Mouse (Mus musculus): ENCODE data around the gene Spem2. TPM values are rescaled to one million over a fixed set of nuclear protein-coding genes. Genes with fewer than 3 reads are reported as not detected.

Gene Spem2
- total RNA-seq, 1 experiment from 2014 or later = not detected

GRCm38 (mm10) chr11:69776488-69776887, 41.8 kb downstream of the Spem2 start:
- no peak for ATAC-seq (replicated peaks; ENCODE audit: insufficient number of reproducible peaks, low FRiP score, low TSS enrichment, poor library complexity, severe bottlenecking)

GRCm38 (mm10) chr11:69775716-69776115, 42.5 kb downstream of the Spem2 start:
- ATAC-seq (replicated peaks; ENCODE audit: insufficient number of reproducible peaks, low FRiP score, low TSS enrichment, poor library complexity, severe bottlenecking) = no peak

- ATAC-seq (replicated peaks; ENCODE audit: insufficient number of reproducible peaks, low FRiP score, low TSS enrichment, poor library complexity, severe bottlenecking) = no peak
Observed at GRCm38 (mm10) chr11:69774961-69775360, 43.3 kb downstream of the Spem2 start.

GRCm38 (mm10) chr11:69767625-69767909, 50.7 kb downstream of the Spem2 start:
- ATAC-seq (replicated peaks; ENCODE audit: insufficient number of reproducible peaks, low FRiP score, low TSS enrichment, poor library complexity, severe bottlenecking) = no peak

GRCm38 (mm10) chr11:69766872-69767624, 51.2 kb downstream of the Spem2 start:
- ATAC-seq (replicated peaks; ENCODE audit: insufficient number of reproducible peaks, low FRiP score, low TSS enrichment, poor library complexity, severe bottlenecking) = no peak

Other genes starting within 250 kb of the Spem2 start
- gene Wrap53, start 238.2 kb downstream of the Spem2 start, total RNA-seq (2017) = 2.8 to 9.4 TPM (median 3.8 TPM) in 3 replicates
- gene Trp53, start 238.1 kb downstream of the Spem2 start, total RNA-seq (2017) = 11.9 to 26.9 TPM (median 24.5 TPM) in 3 replicates
- not detected in 3 replicates for gene Atp1b2, start 212.5 kb downstream of the Spem2 start, total RNA-seq (2017)
- not detected in 3 replicates for gene Shbg, start 200.6 kb downstream of the Spem2 start, total RNA-seq (2017)
- gene Sat2, start 196.4 kb downstream of the Spem2 start, total RNA-seq (2017) = 0.67 TPM in 1 of 3 replicates, not detected in the others
- 64.6 to 83.5 TPM (median 67.9 TPM) in 3 replicates for gene Fxr2, start 185.5 kb downstream of the Spem2 start, total RNA-seq (2017)
- gene Sox15, start 163.2 kb downstream of the Spem2 start, total RNA-seq (2017) = 4.1 to 8.2 TPM in 2 of 3 replicates, not detected in the other
- gene Mpdu1, start 155.8 kb downstream of the Spem2 start, total RNA-seq (2017) = 32.9 to 56.3 TPM (median 49.2 TPM) in 3 replicates
- gene Cd68, start 152.3 kb downstream of the Spem2 start, total RNA-seq (2017) = 203 to 221 TPM (median 207 TPM) in 3 replicates
- 597 to 694 TPM (median 633 TPM) in 3 replicates for gene Eif4a1, start 146.0 kb downstream of the Spem2 start, total RNA-seq (2017)
- gene Senp3, start 136.4 kb downstream of the Spem2 start, total RNA-seq (2017) = 67.5 to 144 TPM (median 118 TPM) in 3 replicates
- 40.3 to 90.5 TPM (median 78.8 TPM) in 3 replicates for gene Tnfsf13, start 132.7 kb downstream of the Spem2 start, total RNA-seq (2017)
- gene Tnfsf12, start 122.6 kb downstream of the Spem2 start, total RNA-seq (2017) = 2.5 to 23.1 TPM (median 10.7 TPM) in 3 replicates
- 23.9 to 50.5 TPM (median 24.3 TPM) in 3 replicates for gene Tnfsfm13, start 122.4 kb downstream of the Spem2 start, total RNA-seq (2017)
- 21.5 to 120 TPM (median 48.7 TPM) in 3 replicates for gene Polr2a, start 59.8 kb downstream of the Spem2 start, total RNA-seq (2017)
- not detected in 3 replicates for gene Slc35g3, start 56.5 kb downstream of the Spem2 start, total RNA-seq (2017)
- gene Zbtb4, start 52.6 kb downstream of the Spem2 start, total RNA-seq (2017) = 6.6 to 23.7 TPM (median 7.7 TPM) in 3 replicates
- gene Chrnb1, start 22.5 kb downstream of the Spem2 start, total RNA-seq (2017) = 2.3 to 5.8 TPM (median 2.7 TPM) in 3 replicates
- gene Fgf11, start 16.6 kb downstream of the Spem2 start, total RNA-seq (2017) = 0.64 TPM in 1 of 3 replicates, not detected in the others
- gene Tmem102, start 12.8 kb downstream of the Spem2 start, total RNA-seq (2017) = not detected in 3 replicates
- gene Gm39566, start 3.2 kb downstream of the Spem2 start, total RNA-seq (2017) = not detected in 3 replicates
- not detected in 3 replicates for gene Spem1, start 3.7 kb upstream of the Spem2 start, total RNA-seq (2017)
- gene Nlgn2, start 19.3 kb upstream of the Spem2 start, total RNA-seq (2017) = 0.10 to 0.29 TPM (median 0.11 TPM) in 3 replicates
- 35.3 to 85.7 TPM (median 75.7 TPM) in 3 replicates for gene Tmem256, start 20.0 kb upstream of the Spem2 start, total RNA-seq (2017)
- 0.53 to 3.8 TPM (median 2.8 TPM) in 3 replicates for gene Plscr3, start 27.9 kb upstream of the Spem2 start, total RNA-seq (2017)
- not detected in 3 replicates for gene Tnk1, start 40.3 kb upstream of the Spem2 start, total RNA-seq (2017)
- gene Tmem95, start 59.6 kb upstream of the Spem2 start, total RNA-seq (2017) = not detected in 3 replicates
- gene Kctd11, start 62.9 kb upstream of the Spem2 start, total RNA-seq (2017) = 1.6 to 9.9 TPM (median 2.5 TPM) in 3 replicates
- gene Acap1, start 77.1 kb upstream of the Spem2 start, total RNA-seq (2017) = 83.6 to 201 TPM (median 84.0 TPM) in 3 replicates
- gene 2810408A11Rik, start 82.5 kb upstream of the Spem2 start, total RNA-seq (2017) = 0.87 TPM in 1 of 3 replicates, not detected in the others
- 16.1 to 57.8 TPM (median 24.6 TPM) in 3 replicates for gene Neurl4, start 82.6 kb upstream of the Spem2 start, total RNA-seq (2017)
- gene Gps2, start 95.4 kb upstream of the Spem2 start, total RNA-seq (2017) = 85.4 to 110 TPM (median 101 TPM) in 3 replicates
- 255 to 299 TPM (median 276 TPM) in 3 replicates for gene Eif5a, start 103.5 kb upstream of the Spem2 start, total RNA-seq (2017)
- gene Ybx2, start 117.3 kb upstream of the Spem2 start, total RNA-seq (2017) = not detected in 3 replicates
- not detected in 3 replicates for gene Slc2a4, start 129.7 kb upstream of the Spem2 start, total RNA-seq (2017)
- gene Cldn7, start 146.3 kb upstream of the Spem2 start, total RNA-seq (2017) = not detected in 3 replicates
- 19.4 to 30.8 TPM (median 23.6 TPM) in 3 replicates for gene Ctdnep1, start 162.7 kb upstream of the Spem2 start, total RNA-seq (2017)
- 29.0 to 43.7 TPM (median 33.9 TPM) in 3 replicates for gene Elp5, start 164.1 kb upstream of the Spem2 start, total RNA-seq (2017)
- 244 to 340 TPM (median 296 TPM) in 3 replicates for gene Gabarap, start 172.7 kb upstream of the Spem2 start, total RNA-seq (2017)
- gene Phf23, start 177.3 kb upstream of the Spem2 start, total RNA-seq (2017) = 48.7 to 74.0 TPM (median 57.5 TPM) in 3 replicates
- gene Dvl2, start 182.1 kb upstream of the Spem2 start, total RNA-seq (2017) = 18.6 to 27.1 TPM (median 19.1 TPM) in 3 replicates
- gene Acadvl, start 196.9 kb upstream of the Spem2 start, total RNA-seq (2017) = 46.9 to 64.6 TPM (median 55.3 TPM) in 3 replicates
- 3.5 to 20.2 TPM (median 6.5 TPM) in 3 replicates for gene Dlg4, start 198.5 kb upstream of the Spem2 start, total RNA-seq (2017)
- not detected in 3 replicates for gene Asgr1, start 235.6 kb upstream of the Spem2 start, total RNA-seq (2017)

Measured in monocyte, adult 5-6 weeks (primary cell).